Mouse (Mus musculus) Muller cell, postnatal 12 days (primary cell): ENCODE results near the gene Igfbp4.

Source experiments
- DNase-seq: peaks from one replicate; pipeline ENCODE4 v3.0.0-alpha.2; 2015; ENCODE audit errors: inconsistent ontology term

Igfbp4 gene

DNA sequence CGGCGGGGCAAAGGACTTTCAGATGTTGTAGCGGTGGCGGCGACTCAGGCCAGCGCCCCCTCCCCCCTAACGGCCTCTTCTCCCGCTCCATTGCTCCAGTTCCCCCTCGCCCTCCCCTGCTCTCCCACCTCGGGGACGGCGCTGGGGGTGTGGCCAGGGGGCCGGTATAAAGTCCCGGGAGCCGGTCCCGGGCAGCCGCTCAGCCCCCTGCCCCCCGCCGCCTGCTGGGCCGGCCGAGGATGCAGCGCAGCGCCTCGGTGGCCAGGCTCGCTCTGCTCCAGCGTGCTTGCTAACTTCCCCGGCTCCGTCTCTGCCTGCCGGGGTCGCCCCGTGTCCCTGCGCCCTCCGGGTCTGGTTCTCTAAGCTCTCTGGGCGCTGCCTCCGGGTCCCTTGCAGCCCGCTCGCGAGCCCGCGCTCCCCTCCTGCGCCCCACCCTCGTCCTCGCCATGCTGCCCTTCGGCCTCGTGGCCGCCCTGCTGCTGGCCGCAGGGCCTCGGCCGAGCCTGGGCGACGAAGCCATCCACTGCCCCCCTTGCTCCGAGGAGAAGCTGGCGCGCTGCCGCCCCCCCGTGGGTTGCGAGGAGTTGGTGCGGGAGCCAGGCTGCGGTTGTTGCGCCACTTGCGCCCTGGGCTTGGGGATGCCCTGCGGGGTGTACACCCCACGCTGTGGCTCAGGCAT lies at the start of gene Igfbp4:
Gene Igfbp4 (plus strand): TSS at position 194 of the 679 bp plus-strand sequence.
- DNase-seq, result peak; percentile 66

DNA sequence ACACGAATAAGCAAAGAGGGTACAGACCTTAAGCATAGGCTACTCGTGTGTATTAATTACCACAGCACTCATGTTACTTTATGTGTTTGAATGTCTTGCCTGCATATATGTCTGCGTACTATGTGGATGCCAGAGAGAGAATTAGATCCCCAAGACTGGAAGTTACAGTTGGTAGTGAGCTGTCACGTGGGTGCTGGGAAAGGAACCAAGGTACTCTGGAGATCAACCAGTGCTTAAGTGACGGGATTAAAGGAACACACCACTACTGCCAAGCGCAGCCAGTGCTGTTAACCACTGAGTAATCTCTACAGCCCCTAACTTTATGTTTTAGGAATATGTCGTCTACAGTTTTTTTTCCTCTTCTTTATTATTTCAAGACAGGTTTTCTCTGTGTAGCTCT lies 45.1 kb upstream of the Igfbp4 start:
- no peak for DNase-seq

DNA sequence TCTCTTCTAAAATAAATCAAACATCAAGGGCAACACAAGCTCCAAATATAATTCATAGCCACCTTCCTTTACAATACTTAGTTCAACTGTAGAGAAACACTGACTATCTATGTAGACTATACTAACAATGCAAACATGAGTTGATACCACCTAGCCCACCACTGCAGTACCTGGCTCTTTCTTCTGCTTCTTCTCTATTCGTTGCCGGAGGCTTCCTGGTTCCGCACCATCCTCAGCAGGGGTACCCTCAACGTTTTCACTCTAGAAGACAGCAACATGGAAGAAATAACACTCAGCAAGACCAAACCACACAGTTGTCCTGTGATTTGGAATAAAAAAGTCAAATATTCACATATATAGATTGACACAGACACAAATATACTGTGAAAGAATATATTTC lies 43.4 kb upstream of the Igfbp4 start:
- no peak for DNase-seq

GRCm38 (mm10) chr11:98998776-98999175 lies 42.3 kb upstream of the Igfbp4 start:
- no peak for DNase-seq

DNA sequence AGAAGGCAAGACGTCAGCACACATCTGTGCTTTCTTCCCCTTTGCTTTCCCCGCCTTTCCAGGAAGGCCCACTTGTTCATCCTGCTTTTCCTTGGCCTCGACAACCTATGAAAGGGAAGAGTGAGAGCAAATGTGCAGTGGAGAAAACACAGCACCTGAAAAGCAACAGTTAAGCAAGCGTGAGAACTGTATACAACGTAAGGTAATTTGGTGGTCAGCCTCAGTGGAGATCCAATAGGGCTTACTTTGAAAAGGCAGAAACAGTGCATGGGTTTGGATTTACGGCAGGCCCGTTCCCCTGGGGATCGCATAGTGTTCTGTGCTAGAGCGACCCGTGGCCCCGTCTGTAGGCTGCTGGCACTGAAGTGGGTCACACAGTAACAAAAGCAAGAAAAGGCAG lies 41.8 kb upstream of the Igfbp4 start:
- DNase-seq, result no peak

DNA sequence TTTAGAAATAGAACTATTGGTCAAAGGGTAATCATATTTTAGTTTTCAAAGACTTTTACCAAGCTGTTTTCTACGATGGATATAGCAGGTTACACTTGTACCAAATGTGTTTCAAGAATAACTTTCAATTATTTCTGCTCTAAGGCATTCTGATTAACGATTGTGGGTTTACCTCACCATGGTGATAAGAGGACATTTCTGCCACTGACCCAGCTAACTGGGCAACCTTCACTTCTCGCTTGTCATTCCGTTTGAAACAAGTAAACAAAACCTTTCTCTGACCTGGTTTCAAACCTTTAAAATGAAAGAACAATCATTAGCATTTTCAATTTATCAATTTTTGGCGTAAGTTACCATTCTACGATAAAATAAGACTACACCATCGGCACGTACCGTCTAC lies 34.3 kb upstream of the Igfbp4 start:
- no peak for DNase-seq

DNA sequence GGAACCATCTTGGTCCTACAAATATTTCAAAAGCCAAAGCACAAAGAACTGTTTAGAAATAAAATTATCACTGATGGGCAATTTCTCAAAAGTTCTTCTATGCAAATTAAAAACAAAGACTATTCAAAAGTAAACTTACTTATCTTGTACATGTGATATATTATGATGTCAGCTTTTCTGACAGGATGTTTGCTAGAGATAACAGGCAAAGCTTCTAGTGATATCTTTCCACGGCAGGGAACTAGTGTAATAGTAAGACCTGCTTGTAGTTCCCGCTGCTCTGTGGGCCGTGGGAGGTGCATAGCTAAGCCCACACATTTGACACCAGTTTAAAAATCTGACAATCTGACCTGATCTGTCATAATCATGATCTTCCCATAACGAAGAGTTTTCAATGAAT lies 30.9 kb upstream of the Igfbp4 start:
- DNase-seq, result no peak

- no peak for DNase-seq
Observed at GRCm38 (mm10) chr11:99010706-99011105, 30.3 kb upstream of the Igfbp4 start.

DNA sequence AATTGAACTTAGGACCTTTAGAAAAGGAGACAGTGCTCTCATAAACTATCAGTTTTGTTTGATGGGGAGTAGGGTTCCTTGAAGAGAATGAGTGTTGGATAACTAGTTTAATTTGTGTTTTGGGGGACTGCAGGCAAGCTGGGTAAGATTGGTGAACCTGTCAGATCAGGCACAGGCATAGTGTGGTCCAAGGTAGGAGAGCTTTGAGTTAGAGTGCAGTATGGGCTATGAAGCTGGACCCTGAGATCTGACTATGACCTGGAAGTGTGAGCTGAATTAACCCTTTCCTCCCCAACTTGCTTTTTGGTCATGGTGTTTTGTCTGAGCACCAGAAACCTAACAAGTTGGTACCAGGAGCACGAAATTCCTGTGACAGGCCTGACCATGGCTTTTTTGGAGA lies 27.2 kb upstream of the Igfbp4 start:
- DNase-seq, result no peak

DNA sequence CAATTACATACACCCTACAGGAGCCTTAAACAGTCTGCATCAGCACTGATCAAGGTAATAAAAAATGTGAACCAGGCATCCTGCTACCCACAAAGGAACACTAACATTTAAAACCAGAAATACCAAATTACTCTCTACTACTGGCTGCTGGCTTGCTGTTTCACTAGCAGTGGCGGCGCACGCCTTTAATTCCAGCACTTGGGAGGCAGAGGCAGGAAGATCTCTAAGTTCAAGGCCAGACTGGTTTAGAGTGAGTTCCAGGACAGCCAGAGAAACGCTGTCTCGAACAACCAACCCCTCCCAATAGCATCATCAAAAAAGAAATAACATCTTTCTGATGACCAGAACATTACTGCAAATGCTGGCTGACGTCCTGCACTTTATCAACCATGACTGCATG lies 21.2 kb upstream of the Igfbp4 start:
- no peak for DNase-seq

GRCm38 (mm10) chr11:99022384-99022933 lies 18.6 kb upstream of the Igfbp4 start:
- DNase-seq, result no peak

DNA sequence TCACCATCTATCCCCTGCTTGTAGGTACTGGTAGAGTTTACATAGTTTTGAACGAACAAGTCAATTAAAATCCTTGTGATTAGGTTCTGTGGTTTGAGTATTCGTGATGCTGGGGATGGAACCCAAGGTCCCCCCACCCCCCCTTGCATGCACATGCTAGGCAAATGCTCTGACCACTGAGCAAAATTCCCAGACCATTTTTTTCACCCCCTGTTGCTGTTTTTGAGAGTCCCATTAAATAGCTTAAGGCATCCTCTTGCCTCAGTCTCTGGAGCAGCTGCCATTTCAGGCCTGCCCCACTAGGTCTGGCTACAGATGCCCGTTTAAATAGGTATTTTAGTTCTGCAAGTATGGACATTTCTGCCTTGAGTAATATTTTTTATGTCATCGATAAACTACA lies 17.9 kb upstream of the Igfbp4 start:
- DNase-seq, result no peak

DNA sequence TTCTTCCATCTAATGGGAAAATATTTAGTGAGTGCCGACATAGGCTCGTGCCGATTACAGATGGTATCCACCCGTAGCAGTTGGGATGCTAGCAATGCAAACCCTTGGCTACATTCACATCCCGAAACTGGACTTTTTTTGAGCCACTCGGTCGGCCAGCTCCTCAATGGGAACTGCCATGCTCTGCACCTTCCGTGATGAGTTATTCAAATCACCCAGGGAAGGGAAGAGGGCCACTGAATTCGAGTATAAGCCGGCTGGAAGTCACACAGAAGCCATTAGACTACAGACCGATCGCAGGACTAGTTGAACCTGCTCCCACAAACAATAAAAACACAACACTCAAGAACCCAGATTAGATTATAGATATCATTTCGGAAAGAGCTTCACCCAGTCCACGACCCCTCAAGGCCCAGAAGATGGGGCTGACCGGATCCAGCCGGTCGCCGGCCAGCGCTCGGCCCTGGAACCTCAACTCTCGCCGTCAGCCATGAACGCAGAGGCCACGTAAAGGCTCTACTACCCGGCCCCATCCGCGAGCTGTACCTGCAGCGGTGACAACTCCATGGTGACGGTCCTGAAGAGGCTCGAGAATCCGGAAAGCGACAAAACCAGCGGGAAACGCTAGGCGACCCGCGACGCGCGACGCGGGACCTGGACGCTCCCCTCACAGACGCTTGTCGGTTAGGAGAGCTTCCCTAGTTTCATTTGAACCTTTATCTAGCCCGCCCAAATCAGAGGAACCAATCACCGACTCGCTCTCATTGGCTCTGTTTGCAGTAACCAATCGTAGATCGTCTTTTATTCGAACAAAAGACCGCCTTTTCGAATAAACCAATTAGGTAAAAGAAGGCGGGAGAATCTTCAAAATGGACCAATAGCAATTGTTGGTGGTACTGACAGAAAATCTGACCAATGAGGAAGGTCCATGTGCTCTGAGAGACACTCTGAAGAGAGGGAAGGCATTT lies 17.3 kb upstream of the Igfbp4 start, which contains the start of gene Top2a:
Gene Top2a (minus strand): TSS at position 690 of the 968 bp plus-strand sequence.
- DNase-seq, result peak; percentile 97

- DNase-seq, result no peak
Observed at GRCm38 (mm10) chr11:99024468-99025134, 16.4 kb upstream of the Igfbp4 start.

- no peak for DNase-seq
Observed at GRCm38 (mm10) chr11:99025878-99026277, 15.2 kb upstream of the Igfbp4 start.

- DNase-seq, result no peak
Observed at GRCm38 (mm10) chr11:99026899-99027440, 14.1 kb upstream of the Igfbp4 start.

DNA sequence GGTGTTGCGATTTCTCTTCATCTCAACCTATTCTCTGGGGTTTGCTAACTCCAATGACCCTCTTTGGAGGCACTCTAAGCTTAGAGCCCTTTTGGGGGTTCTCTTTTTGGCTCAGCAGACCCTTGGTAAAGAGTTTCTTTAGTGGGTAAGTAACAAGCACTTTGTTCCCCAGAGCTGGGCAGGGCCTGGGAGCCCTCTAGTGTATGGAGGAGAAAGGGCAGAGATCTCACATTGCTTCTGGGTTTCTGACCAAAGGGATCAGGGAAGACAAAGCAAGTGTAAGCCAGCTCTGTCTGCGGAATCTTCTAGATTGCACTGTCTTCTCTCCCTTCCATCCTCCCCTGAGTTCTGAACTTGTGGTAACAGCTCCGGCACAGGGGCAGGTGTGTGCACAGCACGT lies 5.7 kb upstream of the Igfbp4 start:
- DNase-seq, result peak; percentile 36

DNA sequence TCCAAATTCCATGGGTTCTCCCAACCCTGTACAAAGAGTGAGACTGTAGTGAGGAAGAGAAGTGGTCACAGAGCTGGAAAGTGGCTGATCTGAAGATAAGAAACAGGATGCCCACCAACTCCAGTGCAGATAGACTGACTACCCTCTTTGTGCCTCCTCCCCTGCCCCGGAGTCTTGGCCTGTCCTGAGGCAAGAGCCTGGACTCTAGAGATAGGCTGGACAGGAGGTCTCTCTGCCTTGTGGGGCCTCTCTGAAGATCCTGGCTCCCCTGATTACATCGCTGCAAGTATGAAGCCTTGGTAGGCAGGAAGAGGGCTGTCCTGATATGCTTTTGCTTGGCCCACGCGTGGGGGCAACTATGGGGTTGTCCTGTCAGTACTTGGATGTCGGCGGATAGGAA lies 4.8 kb upstream of the Igfbp4 start:
- no peak for DNase-seq

DNA sequence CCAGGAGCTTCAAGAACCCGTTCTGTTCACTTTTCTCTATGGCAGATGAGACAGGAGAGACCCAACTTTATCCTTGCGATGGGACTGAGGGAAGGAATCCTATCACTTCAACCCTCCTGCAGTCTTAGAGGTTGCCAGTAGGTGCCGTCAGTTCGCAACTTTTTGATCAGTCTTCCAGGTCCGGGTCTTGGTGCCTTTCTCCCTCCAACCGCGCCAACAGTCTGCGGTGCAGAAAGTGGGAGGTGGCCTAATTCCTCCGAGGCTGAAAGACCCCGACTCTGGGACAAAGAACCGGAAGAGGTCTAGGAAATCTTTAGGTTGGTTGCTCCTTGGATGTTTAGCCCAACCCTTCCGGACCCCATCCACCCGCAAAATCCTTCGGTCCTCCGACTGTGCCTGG lies 1.3 kb upstream of the Igfbp4 start:
- peak; percentile 74 for DNase-seq

- DNase-seq, result peak; percentile 51
Observed at GRCm38 (mm10) chr11:99040346-99040974, 584 bp upstream of the Igfbp4 start.
